Mouse (Mus musculus) bone marrow macrophage, adult 2 months (primary cell): Measurements from ENCODE around the gene Ust. TPM values are rescaled to one million over a fixed set of nuclear protein-coding genes. Genes with fewer than 3 reads are reported as not detected.

Experiments used
- H3K27ac ChIP-seq: 2 replicates; pipeline ENCODE4 v1.5.1; 2012; ENCODE audit warnings: low read depth, low read length; ENCODE audit not compliant: insufficient read depth
- H3K4me1 ChIP-seq: 2 replicates; pipeline ENCODE4 v1.6.1; 2012; ENCODE audit warnings: low read length; ENCODE audit not compliant: control insufficient read depth, insufficient read depth
- H3K4me3 ChIP-seq: 2 replicates; pipeline ENCODE4 v1.5.1; 2012; ENCODE audit warnings: mild to moderate bottlenecking, low read length, moderate library complexity; ENCODE audit not compliant: insufficient read depth
- CTCF ChIP-seq: IDR thresholded peaks from 2 replicates; pipeline ENCODE4 v1.5.1; 2012; ENCODE audit warnings: low read depth, mild to moderate bottlenecking, low read length, moderate library complexity
- POLR2A ChIP-seq: IDR thresholded peaks from 2 replicates; pipeline ENCODE4 v1.6.1; 2012; ENCODE audit warnings: mild to moderate bottlenecking, low read depth, low read length, borderline replicate concordance
- polyA plus RNA-seq: library from polyadenylated mRNA; stranded (reverse); fragments of >200 nt; gene quantifications from 2 replicates; pipeline ENCODE4 v1.2.4, GENCODE M21; 2012; ENCODE audit not compliant: missing spikeins, insufficient read depth, insufficient read length

The Ust gene
- polyA plus RNA-seq, 1 experiment: 3.9 TPM

DNA sequence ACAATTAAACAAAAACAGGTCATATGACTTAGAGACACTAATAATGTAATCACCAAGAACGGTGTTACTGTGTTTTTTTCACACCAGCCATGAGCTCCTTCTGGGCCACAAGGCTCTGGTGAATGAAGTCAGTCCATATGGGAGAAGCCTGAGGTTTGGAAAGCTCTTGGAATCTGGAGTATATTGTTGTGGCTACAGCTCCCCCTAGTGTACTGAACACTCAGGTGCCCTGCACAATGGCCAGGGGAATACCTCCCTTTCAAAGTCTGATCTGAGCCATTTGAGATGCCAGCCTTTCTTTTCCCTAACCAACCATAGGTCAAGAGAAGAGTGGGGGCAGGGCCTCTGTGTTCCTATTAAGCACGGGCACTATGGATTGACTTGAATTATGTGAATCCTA lies 322.3 kb downstream of the Ust start:
- TF ChIP-seq CTCF (peak; percentile 54), POLR2A (no peak)
- Histone ChIP-seq H3K4me1 (no peaks in the 10 kb centered on the region), H3K27ac (no peak overlapping the region), H3K4me3 (no peak overlapping the region)

DNA sequence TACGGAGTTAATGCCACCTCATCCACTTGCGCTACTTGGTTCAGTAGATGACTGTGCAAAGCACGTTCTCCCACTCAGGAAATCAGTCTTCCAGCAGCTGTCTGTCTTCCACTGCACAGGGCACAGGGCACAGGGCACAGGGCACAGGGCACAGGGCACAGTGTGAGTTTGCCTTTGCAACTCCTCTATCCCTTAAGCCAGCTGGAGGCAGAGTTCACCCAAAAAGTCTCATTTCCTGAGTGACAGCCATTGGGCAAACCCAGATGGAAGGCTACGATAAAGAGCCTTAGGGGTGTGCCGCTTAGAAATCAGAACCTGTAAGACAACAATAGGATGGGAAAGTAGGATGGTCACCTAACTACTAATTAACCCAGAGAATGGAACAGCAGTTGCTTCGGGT lies 322.9 kb downstream of the Ust start:
- no peak overlapping the region for H3K27ac ChIP-seq
- H3K4me3 ChIP-seq: no peak overlapping the region
- no peaks in the 10 kb centered on the region for H3K4me1 ChIP-seq
- TF ChIP-seq POLR2A (no peak), CTCF (no peak)

DNA sequence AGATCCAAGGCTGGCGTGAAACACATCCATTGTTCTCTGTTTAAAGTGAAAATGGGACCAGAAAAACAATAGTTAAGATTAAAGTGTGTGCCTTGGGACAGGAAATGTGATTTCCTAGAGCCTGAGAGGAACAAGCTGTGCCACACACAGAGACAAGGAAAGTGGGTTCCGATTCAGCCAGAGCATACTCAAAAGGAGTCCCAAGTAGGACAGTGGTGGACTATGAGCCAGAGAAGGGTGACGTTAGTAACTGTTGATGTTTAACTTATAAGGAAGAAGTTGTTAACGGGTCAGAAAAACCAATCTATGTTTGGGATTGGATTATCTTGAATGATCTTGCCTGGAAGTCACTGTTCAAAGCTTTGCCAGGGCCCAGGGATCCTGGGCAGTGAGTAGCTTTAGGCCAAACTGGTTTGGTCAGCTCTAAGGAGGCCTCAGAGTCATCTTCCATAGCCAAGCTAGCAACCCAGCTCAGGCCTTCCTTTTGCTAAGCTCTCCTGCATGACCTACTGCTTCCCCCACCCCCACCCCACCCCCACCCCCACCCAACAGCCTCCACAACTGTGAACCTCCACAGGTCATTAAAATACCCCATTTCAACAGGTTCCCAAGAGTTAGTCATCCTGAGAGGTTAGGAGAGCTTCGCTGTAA lies 329.2 kb downstream of the Ust start:
- H3K27ac ChIP-seq: no peak overlapping the region
- no peaks in the 10 kb centered on the region for H3K4me1 ChIP-seq

DNA sequence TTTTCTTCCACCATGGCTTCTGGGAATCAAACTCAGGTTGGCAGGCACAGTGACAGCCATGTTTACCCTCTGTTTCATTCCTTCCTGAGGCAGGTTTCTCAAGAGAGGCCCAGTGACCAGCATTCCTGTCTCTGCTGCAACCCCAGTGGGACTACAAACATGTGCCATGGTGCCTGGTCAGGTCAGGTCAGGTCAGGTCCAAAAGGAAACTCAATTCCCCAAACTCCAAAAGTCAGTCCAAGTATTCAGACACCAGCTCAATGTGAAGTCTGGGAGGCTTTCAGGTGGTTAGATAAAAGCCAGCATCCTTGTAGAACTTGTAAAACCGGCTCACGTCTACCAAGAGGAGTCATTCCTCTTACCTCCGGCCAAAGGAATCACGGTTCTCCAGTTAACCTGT lies 333.0 kb downstream of the Ust start:
- H3K27ac ChIP-seq: no peak overlapping the region
- H3K4me1 ChIP-seq: no peaks in the 10 kb centered on the region
- H3K4me3 ChIP-seq: no peak overlapping the region
- TF ChIP-seq POLR2A: no peak
- TF ChIP-seq CTCF: no peak

More for the DNA sequence above, 329.2 kb downstream of the Ust start:
- TF ChIP-seq CTCF: no peak
- TF ChIP-seq POLR2A: no peak
- H3K4me3 ChIP-seq: no peak overlapping the region

DNA sequence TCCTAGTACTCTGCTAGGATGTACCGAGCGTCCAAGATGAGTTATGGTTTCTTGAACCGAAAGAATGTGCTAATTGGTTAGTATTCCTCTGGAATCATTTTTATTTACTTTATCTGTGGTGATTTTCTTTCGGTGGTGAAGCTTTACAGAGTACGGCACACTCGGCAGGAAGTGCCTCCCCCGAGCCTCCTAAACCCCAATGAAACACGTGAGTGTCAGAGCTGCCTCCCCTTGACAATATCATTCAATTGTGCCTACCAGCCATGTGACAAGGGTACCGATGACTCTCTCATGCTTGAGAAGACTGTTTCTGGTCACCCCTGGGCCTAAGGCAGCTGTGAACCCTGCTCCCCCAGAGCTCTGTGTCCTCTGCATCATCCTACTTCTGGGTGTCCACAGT lies 333.9 kb downstream of the Ust start:
- no peaks in the 10 kb centered on the region for H3K4me1 ChIP-seq
- no peak for TF ChIP-seq CTCF
- no peak for TF ChIP-seq POLR2A
- H3K4me3 ChIP-seq: no peak overlapping the region
- no peak overlapping the region for H3K27ac ChIP-seq

DNA sequence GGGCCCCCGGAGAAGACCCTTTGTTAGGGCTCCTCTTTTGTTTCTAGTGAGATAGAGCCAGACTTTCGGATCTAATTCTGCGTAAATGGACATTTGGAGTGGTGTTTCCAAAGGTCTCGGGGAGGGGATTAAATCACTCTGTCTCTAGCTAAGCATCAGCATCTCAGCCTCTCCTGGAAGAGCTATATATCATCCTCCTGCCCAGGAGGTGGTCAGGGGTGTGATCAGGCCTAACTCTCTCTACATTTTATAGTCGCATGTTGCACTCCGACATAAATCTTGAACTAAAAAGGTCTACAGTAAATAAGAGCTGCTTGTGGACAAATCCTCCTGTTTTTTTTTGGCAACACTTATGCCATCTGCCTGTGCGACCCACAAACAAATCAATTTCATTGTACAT lies 335.5 kb downstream of the Ust start:
- no peak overlapping the region for H3K4me3 ChIP-seq
- no peak for TF ChIP-seq POLR2A
- no peak for TF ChIP-seq CTCF
- H3K4me1 ChIP-seq: no peaks in the 10 kb centered on the region
- H3K27ac ChIP-seq: no peak overlapping the region

DNA sequence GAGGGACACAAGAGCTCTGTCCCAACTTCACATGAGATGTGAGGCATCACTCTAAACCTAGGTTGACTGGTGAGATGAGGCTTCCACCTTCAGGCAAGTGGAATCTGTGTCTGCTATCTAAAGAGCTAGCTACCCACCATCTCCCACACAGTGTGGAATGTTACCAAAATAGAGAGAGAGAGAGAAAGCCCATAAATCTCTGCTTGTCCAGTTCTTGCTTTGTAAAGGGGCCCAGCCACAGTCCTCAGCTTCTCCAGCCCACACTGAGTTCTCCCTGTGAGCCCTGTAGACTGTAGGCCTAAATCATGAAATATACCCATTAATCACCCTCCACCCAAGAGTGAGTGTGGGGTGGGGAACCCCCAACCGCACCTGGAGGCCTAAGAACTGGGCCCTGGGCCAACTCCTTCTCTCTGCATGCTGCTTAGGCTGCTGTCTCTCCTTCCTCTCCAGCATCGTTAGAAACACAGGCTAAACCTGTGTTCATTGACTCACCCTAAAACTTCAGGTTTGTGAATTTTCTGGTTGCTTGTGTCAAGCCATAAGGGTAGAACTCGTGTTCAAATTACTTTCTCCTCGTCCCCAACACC lies 336.9 kb downstream of the Ust start:
- no peak overlapping the region for H3K27ac ChIP-seq
- no peak for TF ChIP-seq CTCF
- TF ChIP-seq POLR2A: no peak
- H3K4me3 ChIP-seq: no peak overlapping the region
- H3K4me1 ChIP-seq: no peaks in the 10 kb centered on the region

DNA sequence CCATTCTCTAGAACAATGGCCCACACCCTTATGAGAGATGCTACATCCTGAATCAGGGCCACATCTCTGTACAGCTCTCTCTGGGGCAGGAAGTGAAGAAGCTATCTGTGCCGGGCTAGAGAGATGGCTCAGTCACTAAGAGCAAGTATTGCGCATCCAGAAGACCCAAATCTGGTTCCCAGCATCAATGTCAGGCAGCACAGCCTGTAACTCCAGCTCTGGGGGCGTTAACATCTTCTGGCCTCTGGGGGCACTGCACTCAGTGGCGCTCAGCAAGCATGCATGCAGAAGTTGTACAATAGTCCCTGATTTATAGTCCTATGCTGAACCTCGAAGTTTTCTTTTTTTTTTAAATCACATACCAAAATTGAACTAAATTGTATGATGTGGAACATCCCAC lies 341.0 kb downstream of the Ust start:
- H3K27ac ChIP-seq: no peak overlapping the region
- H3K4me1 ChIP-seq: no peaks in the 10 kb centered on the region
- no peak overlapping the region for H3K4me3 ChIP-seq
- TF ChIP-seq CTCF (no peak), POLR2A (no peak)

DNA sequence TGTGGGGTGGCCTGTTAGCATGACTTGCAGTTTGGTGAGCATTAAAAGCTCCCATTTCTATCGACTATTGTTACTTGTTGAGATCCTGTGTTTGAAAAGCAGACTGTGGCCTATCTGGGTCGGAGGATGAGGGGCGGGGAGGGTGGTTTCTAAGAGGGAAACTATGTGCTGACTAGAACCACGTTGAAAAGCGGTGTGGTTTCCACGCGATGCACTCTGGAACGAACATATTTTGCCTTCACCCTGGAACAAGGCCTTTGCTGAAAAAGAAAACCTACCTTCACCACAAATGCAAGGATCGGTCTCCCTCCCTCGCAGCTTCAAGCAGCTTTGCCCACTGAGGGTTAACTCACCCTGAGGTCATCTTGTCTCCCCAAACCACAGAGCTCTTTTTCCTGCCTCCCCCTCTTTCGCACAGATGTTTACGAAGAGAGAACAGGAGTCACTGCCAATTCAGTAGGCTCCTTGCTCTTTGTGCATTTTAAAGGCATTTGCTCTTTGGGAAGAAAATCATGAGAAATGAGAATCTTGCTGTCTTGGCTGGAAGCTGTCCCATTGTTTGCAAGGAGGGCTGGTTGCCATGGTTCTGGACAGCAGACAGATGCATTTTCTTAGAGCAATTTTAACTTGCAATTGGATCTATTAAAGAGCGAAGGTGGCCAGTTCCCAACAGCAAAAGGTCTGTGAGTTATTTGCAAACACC lies 342.1 kb downstream of the Ust start:
- H3K27ac ChIP-seq: no peak overlapping the region
- TF ChIP-seq CTCF: no peak
- TF ChIP-seq POLR2A: no peak
- H3K4me1 ChIP-seq: no peaks in the 10 kb centered on the region
- H3K4me3 ChIP-seq: no peak overlapping the region

DNA sequence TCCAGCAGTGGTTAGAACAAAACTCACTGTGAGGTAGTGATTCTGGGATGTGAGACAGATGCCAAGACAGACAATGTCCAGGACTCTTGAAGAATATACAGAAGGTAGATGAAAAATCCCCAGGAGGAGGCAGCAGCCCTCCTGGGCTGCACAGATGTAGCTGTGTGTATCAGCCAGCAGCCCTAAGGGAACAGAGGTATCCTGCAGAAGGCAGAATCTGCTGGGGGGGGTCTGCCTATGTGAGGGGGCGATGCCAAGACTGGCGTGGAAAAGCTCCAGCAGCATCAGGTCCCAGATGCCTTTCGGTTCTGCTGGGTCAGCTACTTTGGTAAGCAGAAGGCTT lies 342.6 kb downstream of the Ust start:
- Histone ChIP-seq H3K4me3 (no peak overlapping the region), H3K4me1 (no peaks in the 10 kb centered on the region), H3K27ac (no peak overlapping the region)
- TF ChIP-seq POLR2A (no peak), CTCF (no peak)
